Mouse (Mus musculus) kidney, embryonic 14.5 days (tissue): Measurements from ENCODE around the gene Rnf214. TPM values are rescaled to one million over a fixed set of nuclear protein-coding genes. Genes with fewer than 3 reads are reported as not detected.

Source experiments
- ATAC-seq: fragments of 200-750 bp; cut with Nextera tagmentation; 2 replicates; pipeline ENCODE4 v1.8.0; 2017; ENCODE audit warnings: moderate number of reproducible peaks, mild to moderate bottlenecking, moderate TSS enrichment, moderate library complexity; ENCODE audit not compliant: low FRiP score, low TSS enrichment
- H3K27ac ChIP-seq: fragments of 300-500 bp; sonication (generic); 2 replicates; pipeline ENCODE4 v1.5.1; 2014; ENCODE audit warnings: low read depth, mild to moderate bottlenecking, low read length, moderate library complexity, mixed read lengths
- H3K27me3 ChIP-seq: fragments of 300-500 bp; sonication (generic); 2 replicates; pipeline ENCODE4 v1.6.1; 2014; ENCODE audit warnings: mild to moderate bottlenecking, low read length; ENCODE audit not compliant: control insufficient read depth, insufficient read depth
- H3K36me3 ChIP-seq: fragments of 300-500 bp; sonication (generic); 2 replicates; pipeline ENCODE4 v1.6.1; 2014; ENCODE audit warnings: low read length, mixed read lengths; ENCODE audit not compliant: control insufficient read depth, insufficient read depth
- H3K4me1 ChIP-seq: fragments of 300-500 bp; sonication (generic); 2 replicates; pipeline ENCODE4 v1.6.1; 2014; ENCODE audit warnings: low read length, mixed read lengths; ENCODE audit not compliant: control insufficient read depth, insufficient read depth
- H3K4me2 ChIP-seq: fragments of 300-500 bp; sonication (generic); replicated peaks from 2 replicates; pipeline ENCODE4 v1.6.1; 2014; ENCODE audit warnings: low read depth, mild to moderate bottlenecking, low read length
- H3K4me3 ChIP-seq: fragments of 300-500 bp; sonication (generic); 2 replicates; pipeline ENCODE4 v1.5.1; 2014; ENCODE audit warnings: mild to moderate bottlenecking, low read length
- H3K9ac ChIP-seq: fragments of 300-500 bp; sonication (generic); 2 replicates; pipeline ENCODE4 v1.6.1; 2014; ENCODE audit warnings: low read depth, mild to moderate bottlenecking, low read length, moderate library complexity
- H3K9me3 ChIP-seq: fragments of 300-500 bp; sonication (generic); 2 replicates; pipeline ENCODE4 v1.6.1; 2016; ENCODE audit warnings: low read length; ENCODE audit not compliant: control insufficient read depth
- WGBS: fragments of 180-500 bp; shearing (Covaris S2); extraction: QIAGEN DNeasy Blood & Tissue Kit; methylation state at CpG from one replicate; pipeline ENCODE4 v1.1.7; 2014; 5-methylcytosine and 5-hydroxymethylcytosine counted together
- polyA plus RNA-seq: library from polyadenylated mRNA; unstranded; fragments of >200 nt; fragmentation: Nextera tagmentation; extraction: Ambion mirVana; gene quantifications from 2 replicates; pipeline ENCODE4 v1.2.1, GENCODE M21; 2014

The Rnf214 gene
- polyA plus RNA-seq, 1 experiment from 2014 or later: 74.3 TPM

- no peak overlapping the region for H3K9ac ChIP-seq
- no peak overlapping the region for H3K4me2 ChIP-seq
- no peaks in the 10 kb centered on the region for H3K4me1 ChIP-seq
- no peak overlapping the region for H3K4me3 ChIP-seq
- 86% methylated on average over 16 of the region's 16 CpGs for WGBS
- no peaks in the 10 kb centered on the region for H3K9me3 ChIP-seq
- H3K36me3 ChIP-seq: peaks cover 91% of the 10 kb centered on the region
- H3K27me3 ChIP-seq: no peaks in the 10 kb centered on the region
- no peak for ATAC-seq
- no peak overlapping the region for H3K27ac ChIP-seq
Observed at GRCm38 (mm10) chr9:45946182-45946871, 39.6 kb upstream of the Rnf214 start.

GRCm38 (mm10) chr9:45945721-45946120 is 39.0 kb upstream of the Rnf214 start:
- Histone ChIP-seq H3K36me3 (peaks cover 91% of the 10 kb centered on the region), H3K4me3 (no peak overlapping the region), H3K27me3 (no peaks in the 10 kb centered on the region), H3K4me1 (no peaks in the 10 kb centered on the region), H3K27ac (no peak overlapping the region), H3K9me3 (no peaks in the 10 kb centered on the region), H3K4me2 (no peak overlapping the region), H3K9ac (no peak overlapping the region)
- WGBS: 84% methylated on average over 13 of the region's 13 CpGs
- no peak for ATAC-seq

- H3K27me3 ChIP-seq: no peaks in the 10 kb centered on the region
- H3K9ac ChIP-seq: no peak overlapping the region
- H3K4me1 ChIP-seq: no peaks in the 10 kb centered on the region
- H3K4me3 ChIP-seq: no peak overlapping the region
- no peak for ATAC-seq
- peaks cover 83% of the 10 kb centered on the region for H3K36me3 ChIP-seq
- no peak overlapping the region for H3K27ac ChIP-seq
- no peak overlapping the region for H3K4me2 ChIP-seq
- no peaks in the 10 kb centered on the region for H3K9me3 ChIP-seq
- WGBS: 81% methylated on average over 13 of the region's 13 CpGs
Observed at GRCm38 (mm10) chr9:45944506-45945400, 38.0 kb upstream of the Rnf214 start.

GRCm38 (mm10) chr9:45943628-45944505 is 37.2 kb upstream of the Rnf214 start:
- Histone ChIP-seq H3K27me3 (no peaks in the 10 kb centered on the region), H3K9ac (no peak overlapping the region), H3K9me3 (no peaks in the 10 kb centered on the region), H3K27ac (no peak overlapping the region), H3K4me2 (no peak overlapping the region), H3K4me1 (no peaks in the 10 kb centered on the region), H3K4me3 (no peak overlapping the region), H3K36me3 (peaks cover 79% of the 10 kb centered on the region)
- no peak for ATAC-seq
- 94% methylated on average over 8 of the region's 8 CpGs for WGBS

GRCm38 (mm10) chr9:45942916-45943315 is 36.2 kb upstream of the Rnf214 start:
- Histone ChIP-seq H3K27ac (no peak overlapping the region), H3K9me3 (no peaks in the 10 kb centered on the region), H3K4me1 (no peaks in the 10 kb centered on the region), H3K9ac (no peak overlapping the region), H3K4me2 (no peak overlapping the region), H3K36me3 (peaks cover 80% of the 10 kb centered on the region), H3K27me3 (no peaks in the 10 kb centered on the region), H3K4me3 (no peak overlapping the region)
- ATAC-seq: no peak
- 90% methylated on average over 8 of the region's 8 CpGs for WGBS

GRCm38 (mm10) chr9:45942464-45942863 is 35.8 kb upstream of the Rnf214 start:
- Histone ChIP-seq H3K9ac (no peak overlapping the region), H3K9me3 (no peaks in the 10 kb centered on the region), H3K36me3 (peaks cover 77% of the 10 kb centered on the region), H3K27ac (no peak overlapping the region), H3K4me2 (no peak overlapping the region), H3K4me1 (no peaks in the 10 kb centered on the region), H3K4me3 (no peak overlapping the region), H3K27me3 (no peaks in the 10 kb centered on the region)
- no peak for ATAC-seq
- 88% methylated on average over 16 of the region's 16 CpGs for whole genome bisulfite sequencing

GRCm38 (mm10) chr9:45941329-45941888 is 34.7 kb upstream of the Rnf214 start:
- ATAC-seq: no peak; the same call in 1 of the 2 replicates
- Histone ChIP-seq H3K4me1 (peaks cover 1% of the 10 kb centered on the region; the same call in 1 of the 2 replicates), H3K4me3 (no peak overlapping the region), H3K9ac (no peak overlapping the region), H3K27ac (no peak overlapping the region), H3K27me3 (no peaks in the 10 kb centered on the region), H3K4me2 (no peak overlapping the region), H3K9me3 (no peaks in the 10 kb centered on the region), H3K36me3 (peaks cover 68% of the 10 kb centered on the region)
- 65% methylated on average over 18 of the region's 18 CpGs for WGBS

GRCm38 (mm10) chr9:45939794-45940193 is 33.1 kb upstream of the Rnf214 start:
- H3K4me1 ChIP-seq: peaks cover 5% of the 10 kb centered on the region; the same call in 1 of the 2 replicates
- no peak overlapping the region for H3K27ac ChIP-seq
- no peaks in the 10 kb centered on the region for H3K9me3 ChIP-seq
- no peak overlapping the region for H3K9ac ChIP-seq
- H3K27me3 ChIP-seq: no peaks in the 10 kb centered on the region
- ATAC-seq: no peak
- peaks cover 57% of the 10 kb centered on the region for H3K36me3 ChIP-seq
- H3K4me3 ChIP-seq: no peak overlapping the region
- H3K4me2 ChIP-seq: no peak overlapping the region
- 84% methylated on average over 6 of the region's 6 CpGs for WGBS
